Mouse (Mus musculus) heart, postnatal 0 days (tissue): Measurements from ENCODE around the gene Ncoa5.
A peak's percentile ranks its signal among the peaks of the same experiment; 100 is the strongest.

ENCODE experiments used
- CTCF ChIP-seq: IDR thresholded peaks from 2 replicates; pipeline ENCODE4 v1.5.1; 2016; ENCODE audit warnings: antibody characterized with exemption, control low read depth, low read depth
- EP300 ChIP-seq: IDR thresholded peaks from 2 replicates; pipeline ENCODE4 v1.6.1; 2016; ENCODE audit warnings: antibody characterized with exemption, low read depth

DNA sequence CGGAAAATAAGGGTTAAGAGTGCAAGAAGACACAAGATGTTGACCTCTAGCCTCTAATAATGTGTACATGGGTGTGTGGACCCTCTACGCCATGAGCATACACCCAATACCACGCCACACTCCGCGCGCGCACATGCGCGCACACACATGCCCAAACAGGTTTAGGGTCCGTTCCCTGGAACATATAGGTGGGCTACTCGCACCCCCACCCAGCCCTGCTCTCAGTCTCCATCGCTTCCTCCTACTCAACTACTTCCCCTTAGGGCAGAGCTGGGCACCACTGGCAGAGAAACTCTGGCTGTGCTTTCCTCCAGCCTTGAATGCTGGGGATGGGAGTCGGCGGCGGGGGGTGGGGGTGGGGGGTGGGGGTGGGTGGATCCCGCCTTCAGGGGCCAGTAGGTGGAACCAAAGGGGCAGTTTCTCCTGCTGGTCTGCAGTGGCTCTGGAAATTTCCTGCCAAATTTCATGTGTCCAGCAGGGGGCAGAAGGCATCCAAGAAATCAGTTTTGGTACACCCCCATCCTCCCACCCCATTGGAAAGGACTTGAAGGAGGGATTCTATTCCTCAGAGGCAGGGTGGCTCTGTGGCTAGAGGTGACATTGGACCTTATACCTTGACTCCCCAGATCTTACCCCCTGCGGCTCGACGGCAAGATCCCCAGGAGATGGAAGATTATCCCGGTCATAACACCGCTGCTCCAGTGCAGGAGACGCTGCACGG lies 35.6 kb upstream of the Ncoa5 start:
- TF ChIP-seq CTCF (peak; percentile 68), EP300 (no peak)
